8 mouse cellular contexts compared by ENCODE assay signal in the genomic region with DNA sequence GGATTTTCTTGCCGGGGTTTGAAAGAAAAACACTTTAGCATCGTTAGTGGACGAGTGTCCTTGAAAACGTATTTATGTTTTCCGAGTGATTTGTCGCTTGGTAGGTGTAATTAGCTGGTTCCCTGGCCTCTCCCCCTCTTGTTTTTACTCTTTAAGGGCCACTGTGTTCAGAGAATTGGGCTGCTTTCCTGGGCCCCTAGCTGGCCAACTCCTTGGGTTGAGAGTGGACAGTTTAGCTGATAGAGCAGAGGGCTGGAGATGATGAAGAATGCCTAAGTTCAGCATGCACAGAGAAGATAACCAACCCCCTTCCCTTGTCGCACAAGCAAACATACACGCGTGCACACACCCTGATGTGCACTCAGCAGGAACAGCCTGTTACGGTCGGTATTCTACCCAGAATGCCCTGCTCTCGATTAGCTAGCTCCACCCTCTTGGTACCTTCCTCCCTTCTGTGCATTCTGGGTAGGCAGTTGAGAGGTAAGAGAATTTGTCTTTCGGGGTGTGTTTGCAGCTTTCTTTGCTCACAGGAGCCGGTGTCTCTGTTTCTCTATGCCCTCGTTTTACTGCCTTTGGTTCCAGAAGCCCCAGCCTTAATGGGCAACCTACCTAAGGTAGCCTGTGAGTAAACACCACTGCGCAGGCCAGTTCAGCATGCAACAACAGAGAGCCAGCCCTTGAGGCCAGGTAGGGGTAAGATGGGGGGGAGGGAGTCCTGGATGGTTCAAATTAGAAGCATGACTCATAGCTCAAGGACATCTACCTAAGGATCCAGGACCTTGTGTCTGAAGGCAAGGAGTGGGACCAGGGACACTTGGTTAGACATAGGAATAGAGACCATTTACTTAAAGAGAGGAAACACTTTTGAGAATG.
DNase-seq lines count a peak whose midpoint lies in the region; ATAC-seq and TF ChIP-seq lines count a peak whose summit lies in the region.

No protein-coding gene starts in this region.

- H3K9ac ChIP-seq in midbrain, postnatal 0 days (replicated peaks; ENCODE audit: low read length, poor library complexity, severe bottlenecking): no peak overlapping the region
- no peak overlapping the region for H3K9ac ChIP-seq in embryonic facial prominence, embryonic 11.5 days (replicated peaks; ENCODE audit: low read length)

- H3K9me3 ChIP-seq in midbrain, embryonic 10.5 days (replicated peaks): no peaks in the 10 kb centered on the region
- H3K9me3 ChIP-seq in midbrain, postnatal 0 days (ENCODE audit: low read length): no peaks in the 10 kb centered on the region
- H3K9me3 ChIP-seq in embryonic facial prominence, embryonic 11.5 days (replicated peaks; ENCODE audit: control insufficient read depth, low read length): no peaks in the 10 kb centered on the region

- WGBS in midbrain, embryonic 10.5 days: 76% methylated on average over 16 of the region's 16 CpGs
- 75% methylated on average over 16 of the region's 16 CpGs for WGBS in midbrain, postnatal 0 days
- WGBS in embryonic facial prominence, embryonic 11.5 days: 53% methylated on average over 16 of the region's 16 CpGs
- WGBS in olfactory bulb, adult 2 months: 50% methylated on average over 16 of the region's 16 CpGs

- TF ChIP-seq POLR2A in olfactory bulb, adult 2 months (IDR thresholded peaks at IDR 0.05; ENCODE audit: insufficient read depth, low read depth, low read length): no peak

- no peaks in the 10 kb centered on the region for H3K27me3 ChIP-seq in midbrain, embryonic 10.5 days (ENCODE audit: low read depth, poor library complexity, severe bottlenecking)
- no peaks in the 10 kb centered on the region for H3K27me3 ChIP-seq in midbrain, postnatal 0 days (ENCODE audit: insufficient read depth, low read length)
- no peaks in the 10 kb centered on the region for H3K27me3 ChIP-seq in embryonic facial prominence, embryonic 11.5 days (ENCODE audit: control insufficient read depth, insufficient read depth, low read length)

- H3K4me1 ChIP-seq in midbrain, embryonic 10.5 days: peaks cover 16% of the 10 kb centered on the region
- 0 out of 2 replicates have a peak, but pooled peaks cover 5% of the 10 kb centered on the region for H3K4me1 ChIP-seq in midbrain, postnatal 0 days (ENCODE audit: insufficient read depth, low read length)
- H3K4me1 ChIP-seq in embryonic facial prominence, embryonic 11.5 days (ENCODE audit: control insufficient read depth, insufficient read depth, low read length): peaks cover 3% of the 10 kb centered on the region
- peaks cover 12% of the 10 kb centered on the region for H3K4me1 ChIP-seq in olfactory bulb, adult 2 months (ENCODE audit: control insufficient read depth, insufficient read depth, low read length)

- no peak for ATAC-seq in midbrain, postnatal 0 days (ENCODE audit: low FRiP score)
- ATAC-seq in embryonic facial prominence, embryonic 11.5 days (replicated peaks; ENCODE audit: insufficient number of reproducible peaks, low FRiP score, low TSS enrichment, low read depth): peak; percentile 48; the same call in 1 of the 2 replicates
- ATAC-seq in monocyte, adult 5-6 weeks (replicated peaks; ENCODE audit: insufficient number of reproducible peaks, low FRiP score, low TSS enrichment, poor library complexity, severe bottlenecking): no peak

- peak overlapping the region; percentile 63; the same call in 1 of the 2 replicates for H3K27ac ChIP-seq in midbrain, embryonic 10.5 days (replicated peaks)
- H3K27ac ChIP-seq in midbrain, postnatal 0 days (ENCODE audit: low read depth, low read length): no peak overlapping the region
- H3K27ac ChIP-seq in embryonic facial prominence, embryonic 11.5 days (replicated peaks; ENCODE audit: low read depth, low read length): peak overlapping the region; percentile 22; the same call in 1 of the 2 replicates
- 0 out of 2 replicates have a peak overlapping the region, but pooled peaks have one; percentile 14 for H3K27ac ChIP-seq in olfactory bulb, adult 2 months (ENCODE audit: insufficient read depth, low read depth, low read length)

- TF ChIP-seq CTCF in midbrain, postnatal 0 days (IDR thresholded peaks at IDR 0.05): no peak
- TF ChIP-seq CTCF in olfactory bulb, adult 2 months (IDR thresholded peaks at IDR 0.05; ENCODE audit: insufficient read depth, low read depth, low read length): no peak

- no peaks in the 10 kb centered on the region for H3K36me3 ChIP-seq in midbrain, embryonic 10.5 days
- no peaks in the 10 kb centered on the region for H3K36me3 ChIP-seq in midbrain, postnatal 0 days (ENCODE audit: insufficient read depth, low read length)
- H3K36me3 ChIP-seq in embryonic facial prominence, embryonic 11.5 days (replicated peaks; ENCODE audit: control insufficient read depth, insufficient read depth, low read depth, low read length): no peaks in the 10 kb centered on the region

- no peak for DNase-seq in midbrain, embryonic 10.5 days (ENCODE audit: low spot score)
- DNase-seq in midbrain, postnatal 0 days (ENCODE audit: low spot score): no peak
- DNase-seq in embryonic facial prominence, embryonic 11.5 days (ENCODE audit: low spot score): peak; percentile 33
- peak; percentile 57 for DNase-seq in hindlimb bud, embryonic 11.5 days (ENCODE audit: extremely low spot score, low read depth, low spot score)
- DNase-seq in gastrocnemius, adult 18-20 months (ENCODE audit: low spot score): no peak
- DNase-seq in cerebellum, adult 9-10 months: no peak

- 0 out of 2 replicates have a peak overlapping the region, but pooled peaks have one; percentile 7 for H3K4me3 ChIP-seq in midbrain, embryonic 10.5 days
- H3K4me3 ChIP-seq in midbrain, postnatal 0 days (ENCODE audit: low read depth, low read length): no peak overlapping the region
- no peak overlapping the region for H3K4me3 ChIP-seq in embryonic facial prominence, embryonic 11.5 days (ENCODE audit: low read depth, low read length)
- H3K4me3 ChIP-seq in olfactory bulb, adult 2 months (ENCODE audit: insufficient read depth, low read depth, low read length): no peak overlapping the region

- no peak overlapping the region for H3K4me2 ChIP-seq in midbrain, postnatal 0 days (ENCODE audit: low read depth, low read length, poor library complexity, severe bottlenecking)
- no peak overlapping the region for H3K4me2 ChIP-seq in embryonic facial prominence, embryonic 11.5 days (ENCODE audit: low read depth, low read length)

Comparison
In these comparisons a context has a peak if more than half of its experiments do, and no peak if none do; other contexts are left out.
1. DNase-seq: peak in embryonic facial prominence, embryonic 11.5 days (single experiment) and hindlimb bud, embryonic 11.5 days (single experiment); none in midbrain, embryonic 10.5 days (single experiment), midbrain, postnatal 0 days (single experiment), gastrocnemius, adult 18-20 months (single experiment) and cerebellum, adult 9-10 months (single experiment).